Mouse (Mus musculus): ENCODE data around the gene Casp2. TPM values are rescaled to one million over a fixed set of nuclear protein-coding genes. Genes with fewer than 3 reads are reported as not detected.

The Casp2 gene
- polyA plus RNA-seq, 1 experiment, result 26.1 TPM

GRCm38 (mm10) chr6:42257303-42257863 lies 7.4 kb upstream of the Casp2 start:
- peak; percentile 19 to 27 for DNase-seq
- WGBS, result 28% methylated on average over 11 of the region's 11 CpGs
- Histone ChIP-seq H3K4me1 (ENCODE audit: control insufficient read depth, insufficient read depth, low read length) (no peaks in the 10 kb centered on the region), H3K27me3 (ENCODE audit: control insufficient read depth, insufficient read depth, low read length) (no peaks in the 10 kb centered on the region), H3K4me3 (replicated peaks; ENCODE audit: insufficient read depth, low read depth, low read length) (no peak overlapping the region), H3K27ac (ENCODE audit: insufficient read depth, low read length) (no peak overlapping the region)
- TF ChIP-seq CTCF (IDR thresholded peaks at IDR 0.05; ENCODE audit: borderline replicate concordance, insufficient read depth, low read depth, low read length) (peak; percentile 54; the same call in 1 of the 2 replicates), POLR2A (IDR thresholded peaks at IDR 0.05; ENCODE audit: borderline replicate concordance, insufficient read depth, low read length) (no peak)

- no peak overlapping the region for H3K4me3 ChIP-seq (replicated peaks; ENCODE audit: insufficient read depth, low read depth, low read length)
- TF ChIP-seq CTCF (IDR thresholded peaks at IDR 0.05; ENCODE audit: borderline replicate concordance, insufficient read depth, low read depth, low read length), result no peak
- no peak for TF ChIP-seq POLR2A (IDR thresholded peaks at IDR 0.05; ENCODE audit: borderline replicate concordance, insufficient read depth, low read length)
- DNase-seq, result no peak
- no peaks in the 10 kb centered on the region for H3K27me3 ChIP-seq (ENCODE audit: control insufficient read depth, insufficient read depth, low read length)
- H3K4me1 ChIP-seq (ENCODE audit: control insufficient read depth, insufficient read depth, low read length), result no peaks in the 10 kb centered on the region
- H3K27ac ChIP-seq (ENCODE audit: insufficient read depth, low read length), result no peak overlapping the region
- WGBS, result 76% methylated on average over 6 of the region's 6 CpGs
Observed at GRCm38 (mm10) chr6:42260430-42260829, 4.4 kb upstream of the Casp2 start.

- WGBS, result 30% methylated on average over 20 of the region's 20 CpGs
- no peak for DNase-seq
- no peak for TF ChIP-seq POLR2A (IDR thresholded peaks at IDR 0.05; ENCODE audit: borderline replicate concordance, insufficient read depth, low read length)
- TF ChIP-seq CTCF (IDR thresholded peaks at IDR 0.05; ENCODE audit: borderline replicate concordance, insufficient read depth, low read depth, low read length), result no peak
- H3K4me3 ChIP-seq (replicated peaks; ENCODE audit: insufficient read depth, low read depth, low read length), result no peak within 1 kb of the TSS
- no peaks in the 10 kb centered on the region for H3K27me3 ChIP-seq (ENCODE audit: control insufficient read depth, insufficient read depth, low read length)
- H3K4me1 ChIP-seq (ENCODE audit: control insufficient read depth, insufficient read depth, low read length), result no peaks in the 10 kb centered on the region
- no peak within 1 kb of the TSS for H3K27ac ChIP-seq (ENCODE audit: insufficient read depth, low read length)
Observed at GRCm38 (mm10) chr6:42261524-42262170, 3.1 kb upstream of the Casp2 start, which contains the start of gene Tmem139. Tmem139 (plus strand) TSS chr6:42261970.

- WGBS, result under 1% methylated on average over 21 of the region's 21 CpGs
- H3K4me3 ChIP-seq (replicated peaks; ENCODE audit: insufficient read depth, low read depth, low read length), result peak overlapping the region; percentile 81
- no peak for DNase-seq
- H3K4me1 ChIP-seq (ENCODE audit: control insufficient read depth, insufficient read depth, low read length), result peaks cover 3% of the 10 kb centered on the region; the same call in 1 of the 2 replicates
- no peaks in the 10 kb centered on the region for H3K27me3 ChIP-seq (ENCODE audit: control insufficient read depth, insufficient read depth, low read length)
- TF ChIP-seq CTCF (IDR thresholded peaks at IDR 0.05; ENCODE audit: borderline replicate concordance, insufficient read depth, low read depth, low read length) (no peak), POLR2A (IDR thresholded peaks at IDR 0.05; ENCODE audit: borderline replicate concordance, insufficient read depth, low read length) (no peak)
- H3K27ac ChIP-seq (ENCODE audit: insufficient read depth, low read length), result peak overlapping the region; percentile 81
Observed at GRCm38 (mm10) chr6:42265391-42266330, 876 bp downstream of the Casp2 start.

GRCm38 (mm10) chr6:42270817-42271216 lies 6.0 kb downstream of the Casp2 start:
- H3K4me1 ChIP-seq (ENCODE audit: control insufficient read depth, insufficient read depth, low read length), result peaks cover 3% of the 10 kb centered on the region; the same call in 1 of the 2 replicates
- H3K27me3 ChIP-seq (ENCODE audit: control insufficient read depth, insufficient read depth, low read length), result no peaks in the 10 kb centered on the region
- no peak for DNase-seq
- TF ChIP-seq POLR2A (IDR thresholded peaks at IDR 0.05; ENCODE audit: borderline replicate concordance, insufficient read depth, low read length) (no peak), CTCF (IDR thresholded peaks at IDR 0.05; ENCODE audit: borderline replicate concordance, insufficient read depth, low read depth, low read length) (no peak)
- no peak overlapping the region for H3K4me3 ChIP-seq (replicated peaks; ENCODE audit: insufficient read depth, low read depth, low read length)
- no peak overlapping the region for H3K27ac ChIP-seq (ENCODE audit: insufficient read depth, low read length)

GRCm38 (mm10) chr6:42276151-42276550 lies 11.4 kb downstream of the Casp2 start:
- TF ChIP-seq CTCF (IDR thresholded peaks at IDR 0.05; ENCODE audit: borderline replicate concordance, insufficient read depth, low read depth, low read length) (no peak), POLR2A (IDR thresholded peaks at IDR 0.05; ENCODE audit: borderline replicate concordance, insufficient read depth, low read length) (no peak)
- DNase-seq, result no peak
- Histone ChIP-seq H3K27me3 (ENCODE audit: control insufficient read depth, insufficient read depth, low read length) (no peaks in the 10 kb centered on the region), H3K4me1 (ENCODE audit: control insufficient read depth, insufficient read depth, low read length) (no peaks in the 10 kb centered on the region), H3K27ac (ENCODE audit: insufficient read depth, low read length) (no peak overlapping the region), H3K4me3 (replicated peaks; ENCODE audit: insufficient read depth, low read depth, low read length) (no peak overlapping the region)
- 13% methylated on average over 2 of the region's 2 CpGs for WGBS

GRCm38 (mm10) chr6:42282865-42283528 lies 18.2 kb downstream of the Casp2 start:
- no peaks in the 10 kb centered on the region for H3K4me1 ChIP-seq (ENCODE audit: control insufficient read depth, insufficient read depth, low read length)
- no peaks in the 10 kb centered on the region for H3K27me3 ChIP-seq (ENCODE audit: control insufficient read depth, insufficient read depth, low read length)
- no peak for DNase-seq
- TF ChIP-seq POLR2A (IDR thresholded peaks at IDR 0.05; ENCODE audit: borderline replicate concordance, insufficient read depth, low read length) (no peak), CTCF (IDR thresholded peaks at IDR 0.05; ENCODE audit: borderline replicate concordance, insufficient read depth, low read depth, low read length) (no peak)
- no peak overlapping the region for H3K4me3 ChIP-seq (replicated peaks; ENCODE audit: insufficient read depth, low read depth, low read length)
- no peak overlapping the region for H3K27ac ChIP-seq (ENCODE audit: insufficient read depth, low read length)
- 83% methylated on average over 5 of the region's 5 CpGs for WGBS
